Mouse (Mus musculus) heart, embryonic 11.5 days (tissue): ENCODE data around the gene Ednrb. TPM values are rescaled to one million over a fixed set of nuclear protein-coding genes. Genes with fewer than 3 reads are reported as not detected.

ENCODE experiments used
- ATAC-seq: fragments of 200-750 bp; cut with Nextera tagmentation; replicated peaks from 2 replicates; pipeline ENCODE4 v1.8.0; 2017; ENCODE audit warnings: moderate library complexity; ENCODE audit not compliant: insufficient number of reproducible peaks, low FRiP score, low TSS enrichment
- H3K27ac ChIP-seq: fragments of 300-500 bp; sonication (generic); 2 replicates; pipeline ENCODE4 v1.5.1; 2014; ENCODE audit warnings: mild to moderate bottlenecking, low read depth, low read length
- H3K27me3 ChIP-seq: fragments of 300-500 bp; sonication (generic); 2 replicates; pipeline ENCODE4 v1.6.1; 2014; ENCODE audit warnings: mild to moderate bottlenecking, low read length, mixed read lengths; ENCODE audit not compliant: control insufficient read depth, insufficient read depth
- H3K36me3 ChIP-seq: fragments of 300-500 bp; sonication (generic); 2 replicates; pipeline ENCODE4 v1.6.1; 2014; ENCODE audit warnings: mild to moderate bottlenecking, low read length, moderate library complexity, mixed read lengths; ENCODE audit not compliant: control insufficient read depth, insufficient read depth
- H3K4me1 ChIP-seq: fragments of 300-500 bp; sonication (generic); 2 replicates; pipeline ENCODE4 v1.6.1; 2014; ENCODE audit warnings: low read length; ENCODE audit not compliant: control insufficient read depth, insufficient read depth
- H3K4me2 ChIP-seq: fragments of 300-500 bp; sonication (generic); 2 replicates; pipeline ENCODE4 v1.6.1; 2014; ENCODE audit warnings: mild to moderate bottlenecking, moderate library complexity
- H3K4me3 ChIP-seq: fragments of 300-500 bp; sonication (generic); 2 replicates; pipeline ENCODE4 v1.5.1; 2014; ENCODE audit warnings: low read depth, low read length
- H3K9ac ChIP-seq: fragments of 300-500 bp; sonication (generic); 2 replicates; pipeline ENCODE4 v1.6.1; 2014; ENCODE audit warnings: mild to moderate bottlenecking, low read depth, low read length, moderate library complexity
- H3K9me3 ChIP-seq: fragments of 300-500 bp; sonication (generic); replicated peaks from 2 replicates; pipeline ENCODE4 v1.6.1; 2016; ENCODE audit warnings: low read length; ENCODE audit not compliant: control insufficient read depth
- WGBS: fragments of 180-500 bp; shearing (Covaris S2); extraction: QIAGEN DNeasy Blood & Tissue Kit; methylation state at CpG from one replicate; pipeline ENCODE4 v1.1.7; 2014; ENCODE audit not compliant: insufficient replicate concordance; 5-methylcytosine and 5-hydroxymethylcytosine counted together
- polyA plus RNA-seq: library from polyadenylated mRNA; unstranded; fragments of >200 nt; fragmentation: Nextera tagmentation; extraction: Ambion mirVana; gene quantifications from 2 replicates; pipeline ENCODE4 v1.2.1, GENCODE M21; 2014

The Ednrb gene
- polyA plus RNA-seq, 1 experiment from 2014 or later, result 96.5 TPM

DNA sequence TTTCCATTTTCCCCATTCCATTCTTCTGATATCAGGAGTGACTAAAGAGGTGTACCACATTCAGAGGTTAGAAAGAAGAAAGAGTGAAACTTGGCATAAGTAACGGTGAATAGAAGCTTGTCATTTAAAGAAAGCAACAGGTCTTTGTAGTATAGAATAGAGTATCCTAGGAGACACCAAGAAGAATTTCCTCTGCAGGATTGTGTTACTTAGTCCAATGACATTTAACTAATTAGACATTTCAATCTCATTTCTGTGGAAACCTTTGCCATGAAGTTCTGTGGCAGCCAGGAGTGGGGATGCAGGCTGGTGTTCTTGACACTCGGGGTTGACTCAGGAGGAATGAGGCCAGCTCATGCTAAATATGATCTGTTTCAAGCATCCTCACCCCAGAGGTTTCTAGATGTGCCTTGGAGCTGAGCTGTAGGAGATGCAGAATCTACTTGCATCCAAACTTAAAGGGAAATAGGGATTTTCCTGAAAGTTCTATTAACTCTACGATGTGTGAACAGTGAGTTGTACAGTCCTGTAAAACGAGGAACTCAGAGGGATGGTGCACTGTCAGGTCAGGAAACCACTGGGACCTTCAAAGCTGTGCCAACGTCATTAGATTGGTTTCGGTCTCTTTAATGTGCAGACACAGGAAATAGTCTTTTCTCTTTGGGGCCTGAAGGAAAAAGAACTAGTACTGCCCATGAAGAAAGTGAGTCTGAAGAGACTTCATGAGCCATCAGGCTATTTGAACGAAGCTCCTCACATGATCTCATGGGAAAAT is 6.1 kb upstream of the Ednrb start:
- WGBS, result 79% methylated on average over 7 of the region's 7 CpGs
- no peak overlapping the region for H3K27ac ChIP-seq
- no peaks in the 10 kb centered on the region for H3K4me1 ChIP-seq
- no peak overlapping the region for H3K4me2 ChIP-seq
- no peak overlapping the region for H3K4me3 ChIP-seq
- no peaks in the 10 kb centered on the region for H3K36me3 ChIP-seq
- no peak overlapping the region for H3K9ac ChIP-seq
- no peaks in the 10 kb centered on the region for H3K9me3 ChIP-seq
- no peak for ATAC-seq
- no peaks in the 10 kb centered on the region for H3K27me3 ChIP-seq

DNA sequence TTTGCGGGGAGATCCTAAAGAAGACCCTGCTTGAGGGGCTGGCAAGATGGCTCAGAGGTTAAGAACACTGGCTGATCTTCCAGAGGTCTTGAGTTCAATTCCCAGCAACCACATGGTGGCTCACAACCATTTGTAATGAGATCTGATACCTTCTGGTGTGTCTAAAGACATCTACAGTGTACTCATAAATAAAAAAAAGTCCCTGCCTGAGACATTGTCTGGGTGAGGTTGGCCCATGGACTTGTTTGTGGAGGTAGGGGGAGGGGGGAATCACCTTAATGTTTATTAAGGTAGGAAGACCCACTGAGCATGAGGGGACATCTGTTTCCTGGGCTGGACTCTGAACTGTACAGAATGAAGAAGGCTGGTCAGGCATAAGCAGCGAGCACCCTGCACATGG is 1.5 kb upstream of the Ednrb start:
- Histone ChIP-seq H3K9ac (no peak overlapping the region), H3K4me2 (no peak overlapping the region), H3K9me3 (no peaks in the 10 kb centered on the region), H3K27ac (no peak overlapping the region), H3K36me3 (no peaks in the 10 kb centered on the region), H3K4me1 (no peaks in the 10 kb centered on the region), H3K27me3 (no peaks in the 10 kb centered on the region), H3K4me3 (no peak overlapping the region)
- no peak for ATAC-seq
- WGBS, result 88% methylated on average over 2 of the region's 2 CpGs

GRCm38 (mm10) chr14:103844944-103845343 is 742 bp upstream of the Ednrb start:
- Histone ChIP-seq H3K36me3 (no peaks in the 10 kb centered on the region), H3K4me2 (no peak overlapping the region), H3K9ac (no peak overlapping the region), H3K4me3 (no peak overlapping the region), H3K9me3 (no peaks in the 10 kb centered on the region), H3K4me1 (no peaks in the 10 kb centered on the region), H3K27ac (no peak overlapping the region), H3K27me3 (no peaks in the 10 kb centered on the region)
- ATAC-seq, result no peak
- 70% methylated on average over 7 of the region's 7 CpGs for WGBS

- H3K27ac ChIP-seq, result peak overlapping the region; percentile 57
- ATAC-seq, result peak; percentile 57
- under 1% methylated on average over 30 of the region's 30 CpGs for WGBS
Observed at GRCm38 (mm10) chr14:103843371-103844001, 716 bp downstream of the Ednrb start.

GRCm38 (mm10) chr14:103842896-103843295 is 1.3 kb downstream of the Ednrb start:
- 11% methylated on average over 16 of the region's 16 CpGs for WGBS
- no peaks in the 10 kb centered on the region for H3K27me3 ChIP-seq
- no peaks in the 10 kb centered on the region for H3K9me3 ChIP-seq
- peak overlapping the region; percentile 57; the same call in 1 of the 2 replicates for H3K27ac ChIP-seq
- H3K4me3 ChIP-seq, result peak overlapping the region; percentile 47
- ATAC-seq, result no peak
- no peaks in the 10 kb centered on the region for H3K36me3 ChIP-seq
- peak overlapping the region; percentile 72 for H3K4me2 ChIP-seq
- peak overlapping the region; percentile 69 for H3K9ac ChIP-seq
- H3K4me1 ChIP-seq, result no peaks in the 10 kb centered on the region

More at GRCm38 (mm10) chr14:103843371-103844001, 716 bp downstream of the Ednrb start:
- Histone ChIP-seq H3K4me2 (peak overlapping the region; percentile 72), H3K36me3 (no peaks in the 10 kb centered on the region), H3K9me3 (no peaks in the 10 kb centered on the region), H3K9ac (peak overlapping the region; percentile 69), H3K4me3 (peak overlapping the region; percentile 47), H3K4me1 (no peaks in the 10 kb centered on the region), H3K27me3 (no peaks in the 10 kb centered on the region)

- Histone ChIP-seq H3K9ac (no peak overlapping the region), H3K27me3 (no peaks in the 10 kb centered on the region), H3K4me1 (no peaks in the 10 kb centered on the region; the same call in 1 of the 2 replicates), H3K9me3 (no peaks in the 10 kb centered on the region), H3K4me2 (peak overlapping the region; percentile 33), H3K27ac (no peak overlapping the region), H3K4me3 (peak overlapping the region; percentile 47; the same call in 1 of the 2 replicates), H3K36me3 (no peaks in the 10 kb centered on the region)
- WGBS, result 80% methylated on average over 2 of the region's 2 CpGs
- ATAC-seq, result no peak
Observed at GRCm38 (mm10) chr14:103840436-103840835, 3.8 kb downstream of the Ednrb start.

DNA sequence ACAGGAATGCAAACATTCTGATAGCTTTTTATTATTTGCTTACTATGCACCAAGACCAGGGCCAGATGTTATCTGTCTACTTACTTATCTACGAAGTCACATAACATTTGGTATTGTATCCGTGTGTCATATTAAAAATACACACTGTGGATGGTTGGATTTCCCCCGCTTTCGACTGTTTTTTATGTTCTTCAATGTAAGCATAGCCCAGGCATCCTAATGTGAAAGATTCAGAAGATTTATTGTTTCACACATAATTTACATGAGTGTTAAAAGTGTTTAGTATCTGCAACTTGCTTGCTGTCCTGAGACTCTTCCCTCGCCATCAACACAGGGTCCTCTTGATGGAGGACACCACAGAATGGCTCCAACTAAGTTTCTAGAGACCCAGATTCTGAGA is 5.3 kb downstream of the Ednrb start:
- Histone ChIP-seq H3K4me3 (no peak overlapping the region), H3K9ac (no peak overlapping the region), H3K27me3 (no peaks in the 10 kb centered on the region), H3K36me3 (no peaks in the 10 kb centered on the region), H3K27ac (no peak overlapping the region), H3K4me2 (peak overlapping the region; percentile 36), H3K9me3 (no peaks in the 10 kb centered on the region), H3K4me1 (no peaks in the 10 kb centered on the region; the same call in 1 of the 2 replicates)
- 73% methylated on average over 5 of the region's 5 CpGs for WGBS
- ATAC-seq, result no peak

GRCm38 (mm10) chr14:103834589-103834988 is 9.6 kb downstream of the Ednrb start:
- H3K36me3 ChIP-seq, result no peaks in the 10 kb centered on the region
- H3K27ac ChIP-seq, result peak overlapping the region; percentile 46; the same call in 1 of the 2 replicates
- no peak overlapping the region for H3K9ac ChIP-seq
- no peaks in the 10 kb centered on the region for H3K9me3 ChIP-seq
- no peak overlapping the region for H3K4me3 ChIP-seq
- 11% methylated on average over 7 of the region's 7 CpGs for WGBS
- no peaks in the 10 kb centered on the region for H3K27me3 ChIP-seq
- peak; percentile 62 for ATAC-seq
- H3K4me2 ChIP-seq, result peak overlapping the region; percentile 36
- no peaks in the 10 kb centered on the region; the same call in 1 of the 2 replicates for H3K4me1 ChIP-seq
